Mouse (Mus musculus): ENCODE data around the gene Slc24a3.

- TF ChIP-seq CTCF (IDR thresholded peaks at IDR 0.05; ENCODE audit: insufficient read depth, low read length) (no peak), POLR2A (IDR thresholded peaks at IDR 0.05; ENCODE audit: borderline replicate concordance, extremely low read depth, low read depth, low read length) (no peak)
Measured at GRCm38 (mm10) chr2:145686017-145686416, 518.5 kb downstream of the Slc24a3 start.
